Mouse (Mus musculus) hindbrain, embryonic 12.5 days (tissue): ENCODE data around the gene Tmem110. TPM values are rescaled to one million over a fixed set of nuclear protein-coding genes. Genes with fewer than 3 reads are reported as not detected.

ENCODE experiments used
- ATAC-seq: fragments of 200-750 bp; cut with Nextera tagmentation; 2 replicates; pipeline ENCODE4 v1.8.0; 2017; ENCODE audit warnings: moderate TSS enrichment; ENCODE audit not compliant: low FRiP score
- H3K27ac ChIP-seq: fragments of 300-500 bp; sonication (generic); 2 replicates; pipeline ENCODE4 v1.5.1; 2016; ENCODE audit warnings: mild to moderate bottlenecking
- H3K27me3 ChIP-seq: fragments of 300-500 bp; sonication (generic); 2 replicates; pipeline ENCODE4 v1.6.1; 2016; ENCODE audit warnings: mild to moderate bottlenecking
- H3K36me3 ChIP-seq: fragments of 300-500 bp; sonication (generic); 2 replicates; pipeline ENCODE4 v1.6.1; 2016; ENCODE audit warnings: mild to moderate bottlenecking
- H3K4me1 ChIP-seq: fragments of 300-500 bp; sonication (generic); 2 replicates; pipeline ENCODE4 v1.6.1; 2016
- H3K4me2 ChIP-seq: fragments of 300-500 bp; sonication (generic); replicated peaks from 2 replicates; pipeline ENCODE4 v1.6.1; 2016; ENCODE audit warnings: mild to moderate bottlenecking
- H3K4me3 ChIP-seq: fragments of 300-500 bp; sonication (generic); 2 replicates; pipeline ENCODE4 v1.5.1; 2016; ENCODE audit warnings: mild to moderate bottlenecking
- H3K9ac ChIP-seq: fragments of 300-500 bp; sonication (generic); 2 replicates; pipeline ENCODE4 v1.6.1; 2016; ENCODE audit warnings: mild to moderate bottlenecking, moderate library complexity
- H3K9me3 ChIP-seq: fragments of 300-500 bp; sonication (generic); replicated peaks from 2 replicates; pipeline ENCODE4 v1.6.1; 2016; ENCODE audit warnings: mild to moderate bottlenecking
- WGBS: fragments of 180-500 bp; shearing (Covaris S2); methylation state at CpG from one replicate; pipeline ENCODE4 v1.1.7; 2016; 5-methylcytosine and 5-hydroxymethylcytosine counted together
- polyA plus RNA-seq: library from polyadenylated mRNA; unstranded; fragments of >200 nt; fragmentation: Nextera tagmentation; extraction: Ambion mirVana; gene quantifications from 2 replicates; pipeline ENCODE4 v1.2.1, GENCODE M21; 2016

Gene Tmem110
- polyA plus RNA-seq, 1 experiment from 2014 or later, result 26.1 TPM

GRCm38 (mm10) chr14:30868826-30869225, 43.4 kb downstream of the Tmem110 start:
- no peaks in the 10 kb centered on the region for H3K4me1 ChIP-seq

GRCm38 (mm10) chr14:30869391-30869801, 44.0 kb downstream of the Tmem110 start:
- Histone ChIP-seq H3K27me3 (no peaks in the 10 kb centered on the region), H3K9me3 (no peaks in the 10 kb centered on the region), H3K9ac (no peak overlapping the region), H3K4me1 (no peaks in the 10 kb centered on the region), H3K4me2 (no peak overlapping the region), H3K36me3 (peaks cover 18% of the 10 kb centered on the region), H3K27ac (no peak overlapping the region), H3K4me3 (no peak overlapping the region)
- ATAC-seq, result no peak
- 83% methylated on average over 8 of the region's 8 CpGs for WGBS

More at GRCm38 (mm10) chr14:30868826-30869225, 43.4 kb downstream of the Tmem110 start:
- no peak overlapping the region for H3K27ac ChIP-seq
- H3K36me3 ChIP-seq, result peaks cover 13% of the 10 kb centered on the region
- H3K4me3 ChIP-seq, result no peak overlapping the region
- no peaks in the 10 kb centered on the region for H3K27me3 ChIP-seq
- no peak overlapping the region for H3K9ac ChIP-seq
- WGBS, result 94% methylated on average over 10 of the region's 10 CpGs
- ATAC-seq, result no peak
- H3K9me3 ChIP-seq, result no peaks in the 10 kb centered on the region
- H3K4me2 ChIP-seq, result no peak overlapping the region

DNA sequence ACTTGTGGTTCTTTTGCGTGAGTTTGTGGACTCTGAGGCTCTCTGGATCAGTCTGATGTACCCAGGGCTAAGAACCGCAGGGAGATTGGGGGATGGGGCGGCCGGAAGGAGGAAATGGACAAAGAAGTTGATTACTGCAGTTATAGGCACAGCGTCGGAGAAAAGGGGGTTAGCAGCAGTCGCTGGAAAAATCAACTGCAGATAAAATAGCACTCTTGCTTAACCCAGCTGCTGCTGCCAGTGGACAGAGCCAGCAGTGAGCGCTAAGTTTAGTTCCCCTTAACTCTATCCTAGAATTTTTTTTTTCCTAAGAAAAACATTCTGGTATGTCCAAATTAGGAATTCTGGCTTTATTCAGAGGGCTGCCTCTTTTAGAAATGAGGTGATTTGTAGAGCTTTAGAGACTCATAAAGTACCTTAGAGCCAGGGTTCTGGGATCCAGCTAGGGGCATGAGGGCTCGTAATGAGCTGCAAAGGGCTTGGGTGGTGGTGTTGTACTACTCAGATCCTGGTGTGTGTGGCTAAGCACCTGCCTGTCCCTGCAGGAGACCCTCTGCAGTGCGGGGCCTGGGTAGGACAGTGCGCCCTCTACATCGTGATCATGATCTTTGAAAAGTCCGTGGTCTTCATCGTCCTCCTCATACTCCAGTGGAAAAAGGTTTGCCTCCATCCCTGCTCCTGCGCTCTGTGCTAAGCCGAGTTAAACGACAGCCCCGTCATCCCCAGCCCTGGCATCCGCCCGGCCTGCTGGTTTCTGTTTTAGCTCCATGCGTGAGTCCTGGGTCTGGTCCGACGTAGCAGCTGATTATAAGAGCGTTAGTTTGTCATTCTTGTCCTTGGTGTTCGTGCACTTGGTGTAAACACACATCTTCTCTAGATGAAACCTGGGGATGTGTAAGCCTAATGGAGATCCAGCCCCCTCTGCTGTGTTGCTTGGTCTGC, 45.1 kb downstream of the Tmem110 start:
- Histone ChIP-seq H3K9me3 (no peaks in the 10 kb centered on the region), H3K9ac (no peak overlapping the region), H3K27me3 (no peaks in the 10 kb centered on the region), H3K4me2 (no peak overlapping the region), H3K27ac (no peak overlapping the region), H3K4me3 (no peak overlapping the region), H3K4me1 (no peaks in the 10 kb centered on the region), H3K36me3 (peaks cover 24% of the 10 kb centered on the region)
- ATAC-seq, result no peak
- 91% methylated on average over 25 of the region's 25 CpGs for WGBS

GRCm38 (mm10) chr14:30874095-30874700, 48.8 kb downstream of the Tmem110 start:
- no peaks in the 10 kb centered on the region for H3K9me3 ChIP-seq
- H3K4me3 ChIP-seq, result no peak overlapping the region
- H3K36me3 ChIP-seq, result peaks cover 41% of the 10 kb centered on the region
- no peak overlapping the region for H3K4me2 ChIP-seq
- H3K4me1 ChIP-seq, result peaks cover 1% of the 10 kb centered on the region; the same call in 1 of the 2 replicates
- no peak overlapping the region for H3K9ac ChIP-seq
- no peak overlapping the region for H3K27ac ChIP-seq
- no peaks in the 10 kb centered on the region for H3K27me3 ChIP-seq
- ATAC-seq, result no peak
- WGBS, result 84% methylated on average over 18 of the region's 18 CpGs

- Histone ChIP-seq H3K4me1 (peaks cover 3% of the 10 kb centered on the region; the same call in 1 of the 2 replicates), H3K4me2 (no peak overlapping the region), H3K9ac (no peak overlapping the region), H3K36me3 (peaks cover 41% of the 10 kb centered on the region), H3K9me3 (no peaks in the 10 kb centered on the region), H3K27ac (no peak overlapping the region), H3K27me3 (no peaks in the 10 kb centered on the region), H3K4me3 (no peak overlapping the region)
- 88% methylated on average over 12 of the region's 12 CpGs for whole genome bisulfite sequencing
- no peak for ATAC-seq
Observed at GRCm38 (mm10) chr14:30875130-30875865, 49.9 kb downstream of the Tmem110 start.

GRCm38 (mm10) chr14:30875955-30876354, 50.6 kb downstream of the Tmem110 start:
- no peak overlapping the region for H3K9ac ChIP-seq
- no peaks in the 10 kb centered on the region for H3K9me3 ChIP-seq
- H3K27ac ChIP-seq, result no peak overlapping the region
- WGBS, result 82% methylated on average over 9 of the region's 9 CpGs
- no peak overlapping the region for H3K4me2 ChIP-seq
- H3K27me3 ChIP-seq, result no peaks in the 10 kb centered on the region
- H3K4me1 ChIP-seq, result peaks cover 3% of the 10 kb centered on the region; the same call in 1 of the 2 replicates
- no peak overlapping the region for H3K4me3 ChIP-seq
- H3K36me3 ChIP-seq, result peaks cover 41% of the 10 kb centered on the region
- ATAC-seq, result no peak

GRCm38 (mm10) chr14:30876451-30876850, 51.1 kb downstream of the Tmem110 start:
- H3K4me3 ChIP-seq, result no peak overlapping the region
- no peaks in the 10 kb centered on the region for H3K27me3 ChIP-seq
- WGBS, result 92% methylated on average over 10 of the region's 10 CpGs
- no peak overlapping the region for H3K27ac ChIP-seq
- no peaks in the 10 kb centered on the region for H3K9me3 ChIP-seq
- H3K9ac ChIP-seq, result no peak overlapping the region
- peaks cover 3% of the 10 kb centered on the region; the same call in 1 of the 2 replicates for H3K4me1 ChIP-seq
- peaks cover 41% of the 10 kb centered on the region for H3K36me3 ChIP-seq
- no peak overlapping the region for H3K4me2 ChIP-seq
- no peak for ATAC-seq

DNA sequence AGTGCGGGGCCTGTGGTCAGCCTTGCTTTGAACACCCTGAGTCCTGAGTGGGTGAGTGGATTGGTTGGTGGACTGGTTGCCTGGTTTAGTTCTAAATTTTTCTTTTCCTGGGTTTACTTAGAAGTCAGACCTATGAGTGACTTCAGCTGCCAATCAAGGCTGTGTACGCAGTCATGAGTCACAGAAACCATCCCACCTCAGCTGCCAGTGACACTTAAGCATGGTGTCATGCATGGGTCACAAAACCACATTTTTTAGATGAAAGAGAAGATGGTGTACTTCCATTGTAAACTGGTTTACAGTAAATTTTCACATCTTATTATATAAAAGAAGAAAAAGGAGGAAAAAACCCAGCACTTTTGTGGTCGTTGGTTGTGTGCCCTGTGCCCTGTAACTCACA, 52.4 kb downstream of the Tmem110 start:
- Histone ChIP-seq H3K4me1 (peaks cover 3% of the 10 kb centered on the region; the same call in 1 of the 2 replicates), H3K9ac (no peak overlapping the region), H3K36me3 (peaks cover 37% of the 10 kb centered on the region), H3K4me2 (no peak overlapping the region), H3K9me3 (no peaks in the 10 kb centered on the region), H3K27me3 (no peaks in the 10 kb centered on the region), H3K27ac (no peak overlapping the region), H3K4me3 (no peak overlapping the region)
- WGBS, result 92% methylated on average over 3 of the region's 3 CpGs
- ATAC-seq, result no peak

GRCm38 (mm10) chr14:30878958-30879571, 53.7 kb downstream of the Tmem110 start, which contains the start of gene Mustn1:
TSS of gene Mustn1 (plus strand) at chr14:30879200.
- 67% methylated on average over 11 of the region's 11 CpGs for WGBS
- Histone ChIP-seq H3K27ac (no peak within 1 kb of the TSS), H3K4me1 (peaks cover 3% of the 10 kb centered on the region; the same call in 1 of the 2 replicates), H3K4me2 (no peak within 1 kb of the TSS), H3K9ac (no peak within 1 kb of the TSS), H3K9me3 (no peaks in the 10 kb centered on the region), H3K4me3 (no peak within 1 kb of the TSS), H3K36me3 (peaks cover 26% of the 10 kb centered on the region), H3K27me3 (no peaks in the 10 kb centered on the region)
- no peak for ATAC-seq

GRCm38 (mm10) chr14:30879794-30880193, 54.4 kb downstream of the Tmem110 start:
- 70% methylated on average over 9 of the region's 9 CpGs for WGBS
- Histone ChIP-seq H3K4me3 (no peak overlapping the region), H3K9me3 (no peaks in the 10 kb centered on the region), H3K36me3 (peaks cover 21% of the 10 kb centered on the region), H3K9ac (no peak overlapping the region), H3K4me1 (peaks cover 3% of the 10 kb centered on the region; the same call in 1 of the 2 replicates), H3K27ac (no peak overlapping the region), H3K27me3 (no peaks in the 10 kb centered on the region), H3K4me2 (no peak overlapping the region)
- no peak for ATAC-seq

GRCm38 (mm10) chr14:30880251-30880650, 54.9 kb downstream of the Tmem110 start:
- Histone ChIP-seq H3K36me3 (peaks cover 19% of the 10 kb centered on the region), H3K27me3 (no peaks in the 10 kb centered on the region), H3K9me3 (no peaks in the 10 kb centered on the region), H3K9ac (no peak overlapping the region), H3K27ac (no peak overlapping the region), H3K4me1 (peaks cover 3% of the 10 kb centered on the region; the same call in 1 of the 2 replicates), H3K4me2 (no peak overlapping the region), H3K4me3 (no peak overlapping the region)
- WGBS, result 75% methylated on average over 8 of the region's 8 CpGs
- ATAC-seq, result no peak
